Mouse (Mus musculus): ENCODE results near the gene Mettl6. TPM values are rescaled to one million over a fixed set of nuclear protein-coding genes. Genes with fewer than 3 reads are reported as not detected.

The Mettl6 gene
- polyA plus RNA-seq, 1 experiment: 15.1 TPM

DNA sequence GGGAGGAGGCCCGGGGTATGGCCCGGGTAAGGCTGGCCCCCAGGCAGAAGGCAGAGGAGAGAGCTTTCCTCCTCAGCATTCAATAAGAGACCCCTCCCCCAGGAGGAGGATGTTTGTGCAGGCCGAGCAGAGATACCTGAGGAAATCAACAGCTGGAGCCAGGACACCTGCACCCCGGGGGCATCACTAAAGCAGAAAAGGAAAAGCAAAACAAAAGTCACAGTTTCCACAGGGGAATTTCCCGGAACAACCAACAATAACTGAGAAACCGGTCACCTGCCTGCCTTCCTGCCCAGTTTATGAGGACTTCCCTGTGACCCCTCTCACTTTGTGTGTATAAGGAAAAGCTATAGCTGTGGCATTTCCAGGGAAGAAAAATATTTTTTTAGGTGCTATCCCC, 51.2 kb downstream of the Mettl6 start:
- no peak for TF ChIP-seq MYOD1 (IDR thresholded peaks at IDR 0.05; ENCODE audit: control insufficient read depth in 1 of 3, insufficient read length in 2 of 3, low read depth in 2 of 3)
- no peak for TF ChIP-seq CEBPB (IDR thresholded peaks at IDR 0.05; ENCODE audit: insufficient read depth, poor library complexity, severe bottlenecking)
- TF ChIP-seq POLR2A (IDR thresholded peaks at IDR 0.05; ENCODE audit: insufficient read length, low read depth): no peak
- TF ChIP-seq TCF3 (IDR thresholded peaks at IDR 0.05; ENCODE audit: insufficient read length, low read depth): no peak
- no peak for TF ChIP-seq MYOG (IDR thresholded peaks at IDR 0.05; ENCODE audit: control insufficient read depth in 1 of 3, insufficient read depth in 1 of 3, insufficient read length in 2 of 3, low read depth in 2 of 3)
- no peak for TF ChIP-seq SRF (IDR thresholded peaks at IDR 0.05; ENCODE audit: control insufficient read depth, insufficient read length, low read depth)
- TF ChIP-seq REST (IDR thresholded peaks at IDR 0.05; ENCODE audit: insufficient read depth, insufficient read length): no peak
- TF ChIP-seq MAX (IDR thresholded peaks at IDR 0.05; ENCODE audit: low read depth): no peak
- no peak for TF ChIP-seq E2F4 (IDR thresholded peaks at IDR 0.05; ENCODE audit: insufficient read depth)
- no peak for TF ChIP-seq USF1 (IDR thresholded peaks at IDR 0.05; ENCODE audit: low read depth)
- TF ChIP-seq POLR2AphosphoS2 (IDR thresholded peaks at IDR 0.05; ENCODE audit: insufficient read length, low read depth): no peak
- TF ChIP-seq TCF12 (IDR thresholded peaks at IDR 0.05; ENCODE audit: insufficient read depth, poor library complexity, severe bottlenecking): no peak
- no peaks in the 10 kb centered on the region for H3K27me3 ChIP-seq (ENCODE audit: control insufficient read depth, insufficient read depth, insufficient read length)
- H3K4me3 ChIP-seq: no peak overlapping the region
- H3K4me2 ChIP-seq (ENCODE audit: low read depth): no peak overlapping the region
- H3ac ChIP-seq (ENCODE audit: control insufficient read depth, insufficient read length): no peak overlapping the region
- H3K36me3 ChIP-seq (ENCODE audit: control insufficient read depth, insufficient read depth): no peaks in the 10 kb centered on the region
- H3K79me2 ChIP-seq (ENCODE audit: control insufficient read depth, insufficient read depth): no peaks in the 10 kb centered on the region

DNA sequence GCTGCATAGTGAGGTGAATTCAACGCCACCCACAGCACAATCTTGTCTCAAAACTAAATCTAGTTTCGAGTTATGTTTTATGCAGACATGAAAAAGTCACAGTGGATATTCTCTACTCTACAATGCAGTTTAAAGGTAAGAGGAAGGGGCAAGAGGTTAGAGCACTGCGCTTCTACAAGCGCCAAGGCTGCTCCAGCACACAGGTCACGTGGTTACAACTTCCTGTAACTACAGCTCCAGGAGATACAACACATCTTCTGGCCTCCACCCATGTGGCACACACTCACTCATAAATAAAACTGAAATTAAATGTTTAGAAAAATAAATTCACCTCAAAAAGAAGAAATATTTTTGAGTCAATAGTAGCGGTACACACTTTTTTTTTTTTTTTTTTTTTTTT, 54.1 kb downstream of the Mettl6 start:
- TF ChIP-seq TCF12 (IDR thresholded peaks at IDR 0.05; ENCODE audit: insufficient read depth, poor library complexity, severe bottlenecking) (no peak), E2F4 (IDR thresholded peaks at IDR 0.05; ENCODE audit: insufficient read depth) (no peak), TCF3 (IDR thresholded peaks at IDR 0.05; ENCODE audit: insufficient read length, low read depth) (no peak), SRF (IDR thresholded peaks at IDR 0.05; ENCODE audit: control insufficient read depth, insufficient read length, low read depth) (no peak), POLR2AphosphoS2 (IDR thresholded peaks at IDR 0.05; ENCODE audit: insufficient read length, low read depth) (no peak), POLR2A (IDR thresholded peaks at IDR 0.05; ENCODE audit: insufficient read length, low read depth) (no peak), CEBPB (IDR thresholded peaks at IDR 0.05; ENCODE audit: insufficient read depth, poor library complexity, severe bottlenecking) (no peak), MYOD1 (IDR thresholded peaks at IDR 0.05; ENCODE audit: control insufficient read depth in 1 of 3, insufficient read length in 2 of 3, low read depth in 2 of 3) (no peak), MYOG (IDR thresholded peaks at IDR 0.05; ENCODE audit: control insufficient read depth in 1 of 3, insufficient read depth in 1 of 3, insufficient read length in 2 of 3, low read depth in 2 of 3) (no peak), MAX (IDR thresholded peaks at IDR 0.05; ENCODE audit: low read depth) (no peak), REST (IDR thresholded peaks at IDR 0.05; ENCODE audit: insufficient read depth, insufficient read length) (no peak), USF1 (IDR thresholded peaks at IDR 0.05; ENCODE audit: low read depth) (no peak)
- no peak overlapping the region for H3K4me2 ChIP-seq (ENCODE audit: low read depth)
- no peaks in the 10 kb centered on the region for H3K27me3 ChIP-seq (ENCODE audit: control insufficient read depth, insufficient read depth, insufficient read length)
- H3K79me2 ChIP-seq (ENCODE audit: control insufficient read depth, insufficient read depth): no peaks in the 10 kb centered on the region
- no peak overlapping the region for H3ac ChIP-seq (ENCODE audit: control insufficient read depth, insufficient read length)
- no peaks in the 10 kb centered on the region for H3K36me3 ChIP-seq (ENCODE audit: control insufficient read depth, insufficient read depth)
- H3K4me3 ChIP-seq: no peak overlapping the region

DNA sequence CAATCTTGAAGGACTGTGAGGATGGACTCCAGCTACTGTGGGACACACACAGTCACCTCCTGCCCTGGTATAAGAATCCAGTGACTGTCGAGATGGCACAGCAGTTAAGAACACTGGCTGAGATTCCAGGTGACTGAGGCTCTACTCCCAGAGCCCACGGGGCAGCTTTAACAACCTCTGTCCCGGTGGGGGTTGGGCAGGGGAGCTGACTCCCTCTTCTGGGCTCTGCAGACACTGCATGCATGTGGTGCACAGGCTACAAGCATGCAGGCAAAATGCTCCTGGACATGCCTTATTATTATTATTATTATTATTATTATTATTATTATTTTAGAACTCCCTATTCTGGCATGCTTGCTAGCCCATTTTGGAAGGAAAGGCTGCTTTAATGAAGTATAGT, 54.6 kb downstream of the Mettl6 start:
- Histone ChIP-seq H3K36me3 (ENCODE audit: control insufficient read depth, insufficient read depth) (no peaks in the 10 kb centered on the region), H3K27me3 (ENCODE audit: control insufficient read depth, insufficient read depth, insufficient read length) (no peaks in the 10 kb centered on the region), H3ac (ENCODE audit: control insufficient read depth, insufficient read length) (no peak overlapping the region), H3K4me3 (no peak overlapping the region), H3K4me2 (ENCODE audit: low read depth) (no peak overlapping the region), H3K79me2 (ENCODE audit: control insufficient read depth, insufficient read depth) (no peaks in the 10 kb centered on the region)
- no peak for TF ChIP-seq MAX (IDR thresholded peaks at IDR 0.05; ENCODE audit: low read depth)
- no peak for TF ChIP-seq REST (IDR thresholded peaks at IDR 0.05; ENCODE audit: insufficient read depth, insufficient read length)
- TF ChIP-seq TCF3 (IDR thresholded peaks at IDR 0.05; ENCODE audit: insufficient read length, low read depth): no peak
- TF ChIP-seq POLR2AphosphoS2 (IDR thresholded peaks at IDR 0.05; ENCODE audit: insufficient read length, low read depth): no peak
- TF ChIP-seq USF1 (IDR thresholded peaks at IDR 0.05; ENCODE audit: low read depth): no peak
- TF ChIP-seq CEBPB (IDR thresholded peaks at IDR 0.05; ENCODE audit: insufficient read depth, poor library complexity, severe bottlenecking): no peak
- TF ChIP-seq TCF12 (IDR thresholded peaks at IDR 0.05; ENCODE audit: insufficient read depth, poor library complexity, severe bottlenecking): no peak
- TF ChIP-seq POLR2A (IDR thresholded peaks at IDR 0.05; ENCODE audit: insufficient read length, low read depth): no peak
- no peak for TF ChIP-seq MYOG (IDR thresholded peaks at IDR 0.05; ENCODE audit: control insufficient read depth in 1 of 3, insufficient read depth in 1 of 3, insufficient read length in 2 of 3, low read depth in 2 of 3)
- no peak for TF ChIP-seq E2F4 (IDR thresholded peaks at IDR 0.05; ENCODE audit: insufficient read depth)
- no peak for TF ChIP-seq MYOD1 (IDR thresholded peaks at IDR 0.05; ENCODE audit: control insufficient read depth in 1 of 3, insufficient read length in 2 of 3, low read depth in 2 of 3)
- no peak for TF ChIP-seq SRF (IDR thresholded peaks at IDR 0.05; ENCODE audit: control insufficient read depth, insufficient read length, low read depth)

GRCm38 (mm10) chr14:31439279-31439678, 55.6 kb downstream of the Mettl6 start:
- H3K79me2 ChIP-seq (ENCODE audit: control insufficient read depth, insufficient read depth): no peaks in the 10 kb centered on the region

More at GRCm38 (mm10) chr14:31439279-31439678, 55.6 kb downstream of the Mettl6 start:
- H3K4me2 ChIP-seq (ENCODE audit: low read depth): no peak overlapping the region
- peak in 1 of 3 experiments; percentile 32 for TF ChIP-seq MYOG (IDR thresholded peaks at IDR 0.05; ENCODE audit: control insufficient read depth in 1 of 3, insufficient read depth in 1 of 3, insufficient read length in 2 of 3, low read depth in 2 of 3)
- peak in 2 of 3 experiments; percentile 52 to 78 for TF ChIP-seq MYOD1 (IDR thresholded peaks at IDR 0.05; ENCODE audit: control insufficient read depth in 1 of 3, insufficient read length in 2 of 3, low read depth in 2 of 3)
- TF ChIP-seq SRF (IDR thresholded peaks at IDR 0.05; ENCODE audit: control insufficient read depth, insufficient read length, low read depth): no peak
- no peaks in the 10 kb centered on the region for H3K36me3 ChIP-seq (ENCODE audit: control insufficient read depth, insufficient read depth)
- H3K4me3 ChIP-seq: no peak overlapping the region
- H3K27me3 ChIP-seq (ENCODE audit: control insufficient read depth, insufficient read depth, insufficient read length): no peaks in the 10 kb centered on the region
- no peak overlapping the region for H3ac ChIP-seq (ENCODE audit: control insufficient read depth, insufficient read length)

Data from myocyte (in vitro differentiated cells).